Mouse (Mus musculus): ENCODE measurements around the gene Snrpd2. TPM values are rescaled to one million over a fixed set of nuclear protein-coding genes. Genes with fewer than 3 reads are reported as not detected.

Gene Snrpd2
- polyA plus RNA-seq (2012; rRNA removed): 153 and 184 TPM in 2 replicates

DNA sequence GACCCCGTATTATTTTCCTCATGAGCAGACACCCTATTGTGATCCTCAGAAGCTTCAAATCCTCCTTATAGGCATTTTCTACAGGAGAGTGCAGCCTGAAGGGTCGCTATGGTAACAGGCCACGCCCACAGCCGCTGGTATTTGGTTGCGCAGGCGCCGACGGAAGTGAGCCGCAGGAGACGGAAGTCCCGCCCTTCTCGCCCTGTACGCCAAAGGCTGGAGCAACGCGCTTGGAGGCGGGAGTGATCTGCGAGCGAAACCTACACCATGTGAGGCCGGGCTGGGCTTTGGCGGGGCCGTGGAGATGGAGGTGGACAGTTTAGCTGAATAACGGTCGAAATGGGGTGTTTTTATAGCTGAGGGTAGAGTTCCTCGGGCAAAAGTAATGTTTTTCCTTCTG is at the start of gene Snrpd2:
Gene Snrpd2 (plus strand): TSS at position 97 of the 400 bp plus-strand sequence.

DNA sequence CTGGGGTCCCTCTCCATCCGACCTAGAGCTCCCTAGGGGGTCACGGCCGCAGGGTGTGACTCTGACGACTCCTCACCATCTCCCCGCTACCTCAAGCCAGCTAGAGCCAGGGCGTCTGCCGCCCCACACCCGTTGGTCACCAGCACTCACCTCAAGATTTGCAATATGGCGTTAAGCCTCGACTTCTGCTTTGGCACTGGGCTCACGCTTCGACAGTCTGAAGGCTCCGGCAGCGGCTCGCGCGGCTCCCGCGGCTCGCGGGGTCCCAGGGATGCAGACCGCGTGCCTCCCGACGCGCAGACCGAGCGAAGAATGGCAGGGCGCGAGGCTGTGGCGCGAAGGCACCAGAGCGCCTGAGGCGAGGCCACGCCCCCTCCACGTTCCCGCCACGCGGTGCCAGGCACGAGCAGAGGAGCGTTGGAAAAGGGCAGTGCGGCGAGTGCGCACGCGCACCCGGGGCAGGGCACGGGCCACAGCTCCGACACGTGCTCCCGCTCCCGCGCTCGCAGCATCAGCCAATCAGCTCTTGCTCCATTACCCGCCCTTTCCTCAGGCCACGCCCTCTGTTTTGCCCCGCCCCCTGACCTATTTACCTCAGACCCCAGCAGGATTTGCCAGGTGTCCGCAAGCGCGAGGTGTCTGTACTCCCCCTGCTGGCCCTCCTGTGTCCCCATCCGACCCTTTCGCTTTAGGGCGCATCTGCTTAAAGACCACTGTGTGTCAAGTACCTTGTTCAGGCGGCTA is 31.3 kb upstream of the Snrpd2 start, which contains the start of gene Gm4969:
Gene Gm4969 (minus strand): TSS at position 341 of the 744 bp plus-strand sequence.

DNA sequence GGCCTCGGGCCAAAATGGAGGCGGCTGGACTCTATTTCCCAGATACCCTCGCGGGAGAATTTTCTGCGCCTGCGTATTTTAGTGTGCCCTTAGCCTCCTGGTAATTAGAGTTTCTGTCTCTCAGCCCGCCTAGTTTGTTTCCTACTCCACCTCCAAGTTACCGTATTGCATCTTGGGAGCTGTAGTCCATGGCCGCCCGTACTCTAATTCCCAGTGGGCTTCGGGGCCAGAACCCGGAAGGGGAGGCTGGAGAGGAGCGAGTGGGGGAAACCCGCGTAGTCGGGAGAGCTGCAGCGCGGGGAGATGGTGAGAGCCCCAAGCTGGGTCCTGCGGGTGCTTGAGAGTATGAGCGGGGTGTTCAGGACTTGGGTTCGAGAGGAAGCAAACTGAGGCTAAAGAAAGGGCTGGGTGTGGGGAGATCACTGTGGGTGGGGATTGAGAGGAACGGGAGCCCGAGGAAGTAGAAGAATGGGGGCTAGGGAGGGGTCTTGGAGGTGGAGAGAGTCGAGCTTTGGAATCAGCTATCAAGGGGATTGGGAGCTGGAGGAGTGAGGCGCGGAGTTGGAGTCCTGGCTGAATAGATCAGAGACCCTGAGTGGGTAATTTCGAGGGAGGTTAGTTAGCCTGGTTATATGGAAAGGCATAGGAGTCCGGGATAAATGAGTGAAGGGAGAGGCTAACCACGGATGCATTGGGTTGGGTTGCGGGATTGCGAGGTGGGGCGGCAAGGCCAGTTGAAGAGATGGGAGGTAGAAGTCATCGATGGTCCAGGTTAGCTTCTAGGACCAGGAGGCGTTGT is 29.7 kb upstream of the Snrpd2 start, which contains the start of gene Fbxo46:
Gene Fbxo46 (plus strand): TSS at position 229 of the 799 bp plus-strand sequence.

DNA sequence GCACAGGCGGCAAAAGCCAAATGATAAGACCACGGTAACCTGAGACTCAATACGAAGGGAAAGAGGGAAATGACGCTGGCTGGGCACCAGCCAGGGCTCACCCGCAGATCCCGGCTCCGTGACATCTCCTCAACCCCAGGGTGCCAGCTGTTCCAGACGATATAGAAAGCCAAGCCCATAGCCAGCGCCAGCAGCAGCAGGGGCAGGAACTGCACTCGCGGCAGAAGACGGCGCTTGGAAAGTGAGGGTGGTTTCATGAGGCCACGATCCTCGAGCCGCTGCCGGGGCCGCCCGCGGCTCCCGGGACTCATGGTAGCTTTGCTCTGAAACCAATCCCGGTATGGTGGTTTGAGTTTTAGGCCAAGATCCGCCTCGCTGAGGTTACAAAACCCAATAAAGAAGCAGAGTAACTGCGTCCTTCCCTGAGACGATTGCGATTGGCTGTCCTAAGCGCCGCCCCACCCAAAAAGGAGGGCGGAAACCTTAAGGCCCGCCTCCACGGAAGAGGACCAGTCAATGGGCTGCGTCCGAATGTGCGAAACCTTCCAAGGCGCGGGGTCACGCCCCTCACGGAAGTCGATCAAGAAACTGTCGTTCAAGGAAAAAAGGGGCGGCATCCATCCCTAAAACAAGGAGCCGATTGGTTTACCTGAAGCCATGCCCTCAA is 514 bp upstream of the Snrpd2 start, which contains the start of gene Qpctl:
Gene Qpctl (minus strand): TSS at position 417 of the 667 bp plus-strand sequence.

DNA sequence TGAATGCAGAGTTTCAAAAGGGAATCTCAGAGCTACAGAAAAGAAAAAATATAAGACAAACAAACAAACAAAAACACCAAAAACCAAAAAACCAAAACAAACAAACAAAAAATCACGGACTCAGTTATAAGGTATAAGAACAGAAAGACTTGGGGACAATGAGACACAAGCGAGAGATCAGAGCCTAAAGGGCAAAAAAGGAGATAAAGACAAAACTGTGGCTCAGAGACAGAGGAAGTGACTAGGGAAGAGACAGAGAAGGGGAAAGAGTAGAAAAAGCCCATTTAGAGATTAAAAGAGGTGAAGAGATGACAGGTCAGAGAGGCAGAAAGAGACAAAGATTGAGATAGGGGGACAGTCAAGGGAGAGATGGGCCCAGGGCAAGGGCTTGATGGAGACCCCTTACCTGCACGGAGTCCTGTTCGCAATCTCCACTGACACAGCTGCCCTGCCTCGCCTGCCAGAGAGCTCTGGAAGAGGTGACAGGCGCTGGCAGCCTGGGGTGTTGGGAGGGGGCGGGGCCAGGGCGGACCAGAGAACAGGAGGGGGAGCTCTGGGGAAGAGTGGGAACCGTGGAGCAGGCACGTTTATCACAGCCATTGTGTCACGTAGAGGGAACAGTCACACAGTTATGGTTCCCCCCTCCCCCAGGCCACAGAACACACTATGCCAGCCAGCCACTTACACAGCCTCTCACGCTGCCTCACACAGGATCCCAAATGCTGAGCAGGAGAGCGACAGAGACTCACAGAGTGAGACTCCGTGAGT is 16.3 kb downstream of the Snrpd2 start, which contains the start of gene Gipr:
Gene Gipr (minus strand): TSS at position 472 of the 768 bp plus-strand sequence.

DNA sequence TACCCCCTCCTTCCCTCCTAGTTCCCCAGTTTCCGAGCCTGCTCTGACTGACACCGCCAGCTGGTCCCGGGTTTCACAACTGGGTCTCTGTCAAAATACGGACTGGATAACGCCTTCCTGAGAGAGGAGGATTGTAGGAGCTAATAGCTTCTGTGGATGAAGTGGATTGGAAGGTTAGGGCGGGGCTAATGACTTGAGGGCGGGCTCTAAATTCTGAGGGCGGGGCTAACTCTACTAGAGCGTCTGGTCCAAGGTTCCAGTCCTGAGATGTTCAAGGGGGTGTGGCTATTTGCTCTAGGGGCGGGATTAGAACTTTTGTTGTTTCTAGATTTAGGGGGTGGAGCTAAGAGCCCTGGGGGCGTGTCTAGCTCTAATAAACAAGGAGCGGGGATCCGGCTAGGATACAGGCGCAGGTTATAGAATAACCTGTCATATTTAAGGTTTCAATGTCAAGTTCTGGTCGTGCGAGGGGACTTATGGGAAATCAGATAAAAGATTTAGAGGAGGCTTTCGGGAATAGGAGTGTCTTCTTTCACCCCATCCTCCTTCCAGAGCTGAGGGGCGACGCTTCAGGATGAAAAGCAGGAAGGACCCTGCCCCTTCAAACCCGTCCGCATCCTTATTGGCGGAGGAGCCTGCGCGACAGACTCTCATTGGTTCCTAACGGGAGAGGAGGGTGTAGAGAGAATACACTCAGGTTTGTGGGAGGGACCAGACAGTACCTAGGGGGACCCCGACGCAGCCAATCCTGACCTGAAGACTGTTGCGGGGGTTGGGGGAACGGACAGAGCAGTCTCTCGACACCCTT is 26.4 kb downstream of the Snrpd2 start, which contains the start of gene Eml2:
Gene Eml2 (plus strand): TSS at position 714 of the 808 bp plus-strand sequence.

Other genes starting within 250 kb of the Snrpd2 start
- gene Ccdc61, start 239.3 kb upstream of the Snrpd2 start, polyA plus RNA-seq (2012; rRNA removed): 34.8 and 37.2 TPM in 2 replicates
- 25.7 and 28.5 TPM in 2 replicates for gene Nova2, start 223.8 kb upstream of the Snrpd2 start, polyA plus RNA-seq (2012; rRNA removed)
- gene Nanos2, start 162.3 kb upstream of the Snrpd2 start, polyA plus RNA-seq (2012; rRNA removed): 2.4 and 2.8 TPM in 2 replicates
- gene Mypop, start 158.5 kb upstream of the Snrpd2 start, polyA plus RNA-seq (2012; rRNA removed): 12.2 and 13.7 TPM in 2 replicates
- 48.6 and 51.4 TPM in 2 replicates for gene Irf2bp1, start 145.7 kb upstream of the Snrpd2 start, polyA plus RNA-seq (2012; rRNA removed)
- gene Foxa3, start 126.2 kb upstream of the Snrpd2 start, polyA plus RNA-seq (2012; rRNA removed): 0.09 and 0.76 TPM in 2 replicates
- 94.7 and 95.7 TPM in 2 replicates for gene Sympk, start 125.3 kb upstream of the Snrpd2 start, polyA plus RNA-seq (2012; rRNA removed)
- 0.06 and 0.13 TPM in 2 replicates for gene Rsph6a, start 95.0 kb upstream of the Snrpd2 start, polyA plus RNA-seq (2012; rRNA removed)
- 154 and 161 TPM in 2 replicates for gene Dmwd, start 73.5 kb upstream of the Snrpd2 start, polyA plus RNA-seq (2012; rRNA removed)
- 66.0 and 81.7 TPM in 2 replicates for gene Dmpk, start 65.9 kb upstream of the Snrpd2 start, polyA plus RNA-seq (2012; rRNA removed)
- 20.6 and 32.0 TPM in 2 replicates for gene Six5, start 55.1 kb upstream of the Snrpd2 start, polyA plus RNA-seq (2012; rRNA removed)
- 5.3 and 6.0 TPM in 2 replicates for gene Gm4969, start 31.4 kb upstream of the Snrpd2 start, polyA plus RNA-seq (2012; rRNA removed)
- gene Fbxo46, start 29.9 kb upstream of the Snrpd2 start, polyA plus RNA-seq (2012; rRNA removed): 12.5 and 13.2 TPM in 2 replicates
- 15.7 and 17.0 TPM in 2 replicates for gene Qpctl, start 431 bp upstream of the Snrpd2 start, polyA plus RNA-seq (2012; rRNA removed)
- 12.0 and 19.1 TPM in 2 replicates for gene Gipr, start 16.4 kb downstream of the Snrpd2 start, polyA plus RNA-seq (2012; rRNA removed)
- 47.2 and 49.2 TPM in 2 replicates for gene Eml2, start 26.7 kb downstream of the Snrpd2 start, polyA plus RNA-seq (2012; rRNA removed)
- 4.1 and 4.4 TPM in 2 replicates for gene Gpr4, start 62.8 kb downstream of the Snrpd2 start, polyA plus RNA-seq (2012; rRNA removed)
- gene Opa3, start 78.6 kb downstream of the Snrpd2 start, polyA plus RNA-seq (2012; rRNA removed): 25.6 and 27.9 TPM in 2 replicates
- 64.3 and 74.5 TPM in 2 replicates for gene Vasp, start 122.1 kb downstream of the Snrpd2 start, polyA plus RNA-seq (2012; rRNA removed)
- 0.83 and 1.1 TPM in 2 replicates for gene Ppm1n, start 130.3 kb downstream of the Snrpd2 start, polyA plus RNA-seq (2012; rRNA removed)
- gene Rtn2, start 132.9 kb downstream of the Snrpd2 start, polyA plus RNA-seq (2012; rRNA removed): 118 and 136 TPM in 2 replicates
- 0.11 and 0.36 TPM in 2 replicates for gene Fosb, start 160.3 kb downstream of the Snrpd2 start, polyA plus RNA-seq (2012; rRNA removed)
- 74.3 and 79.3 TPM in 2 replicates for gene Ercc1, start 195.1 kb downstream of the Snrpd2 start, polyA plus RNA-seq (2012; rRNA removed)
- gene Cd3eap, start 209.8 kb downstream of the Snrpd2 start, polyA plus RNA-seq (2012; rRNA removed): 14.1 and 14.5 TPM in 2 replicates
- gene Ppp1r13l, start 210.0 kb downstream of the Snrpd2 start, polyA plus RNA-seq (2012; rRNA removed): 6.6 and 9.4 TPM in 2 replicates
- 75.9 and 76.5 TPM in 2 replicates for gene Ercc2, start 232.3 kb downstream of the Snrpd2 start, polyA plus RNA-seq (2012; rRNA removed)